Mouse (Mus musculus) frontal cortex, postnatal 25 days (tissue): ENCODE results near the gene Afp.

Experiments used
- DNase-seq, 2 experiments: peaks; one replicate each; pipeline ENCODE4 v3.0.0; 2022; ENCODE audit warnings: low spot score in 2 of 2

The Afp gene

DNA sequence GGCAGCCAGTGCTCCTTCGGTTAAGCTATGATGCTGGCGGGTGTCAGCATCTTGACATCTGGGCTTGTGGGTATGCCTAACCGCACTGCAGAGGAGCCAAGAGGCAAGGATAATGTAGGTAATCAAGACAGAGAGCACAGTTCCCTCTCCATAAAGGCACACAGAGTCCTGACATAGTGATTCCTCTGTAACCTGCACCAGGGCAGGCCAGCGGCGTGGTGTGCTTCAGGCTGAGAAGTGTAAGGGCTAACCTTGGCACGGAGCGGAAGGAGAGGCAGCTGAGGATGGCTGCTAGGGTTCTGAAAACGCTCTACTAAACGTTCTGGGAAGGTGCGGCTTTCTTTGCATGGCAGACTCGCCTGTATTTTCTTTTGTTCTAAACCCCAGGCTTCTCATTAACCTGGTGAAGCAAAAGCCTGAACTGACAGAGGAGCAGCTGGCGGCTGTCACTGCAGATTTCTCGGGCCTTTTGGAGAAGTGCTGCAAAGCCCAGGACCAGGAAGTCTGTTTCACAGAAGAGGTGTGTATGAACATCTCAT is 16.9 kb downstream of the Afp start:
- DNase-seq: no peak

DNA sequence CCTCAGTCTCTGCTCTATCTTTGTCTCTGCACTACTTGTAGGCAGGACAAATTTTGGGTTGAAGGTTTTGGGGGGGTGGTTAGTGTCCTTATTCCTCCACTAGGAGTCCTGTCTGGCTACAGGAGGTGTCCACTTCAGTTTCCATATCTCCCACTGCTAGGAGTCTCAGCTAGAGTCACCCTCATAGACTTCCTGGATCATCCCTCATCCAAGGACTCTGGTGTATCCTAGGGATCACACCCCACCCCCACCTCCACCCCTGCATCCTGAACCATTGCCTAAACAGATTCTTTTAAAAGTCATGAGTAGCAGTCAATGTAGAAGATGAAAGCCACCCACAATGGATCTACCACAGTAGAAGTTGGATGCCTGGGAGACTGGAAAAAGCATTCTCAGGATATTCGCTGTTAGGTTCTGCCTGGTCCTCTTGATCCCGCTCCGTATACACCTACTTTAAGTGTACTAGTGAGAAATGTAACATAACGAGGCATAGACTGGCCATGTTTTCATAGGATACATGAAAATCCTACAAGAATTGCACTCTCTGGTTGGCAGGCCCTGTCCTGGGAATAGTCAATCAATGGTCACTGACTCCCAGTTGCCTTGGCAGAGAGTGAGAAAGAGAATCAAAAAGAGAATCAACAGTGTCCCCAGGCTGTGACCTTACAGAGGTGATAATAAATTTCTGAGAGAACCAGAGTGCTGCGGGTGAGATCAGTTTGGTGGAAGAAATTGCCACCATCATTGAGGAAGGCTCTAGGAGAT is 19.5 kb downstream of the Afp start:
- DNase-seq: no peak

DNA sequence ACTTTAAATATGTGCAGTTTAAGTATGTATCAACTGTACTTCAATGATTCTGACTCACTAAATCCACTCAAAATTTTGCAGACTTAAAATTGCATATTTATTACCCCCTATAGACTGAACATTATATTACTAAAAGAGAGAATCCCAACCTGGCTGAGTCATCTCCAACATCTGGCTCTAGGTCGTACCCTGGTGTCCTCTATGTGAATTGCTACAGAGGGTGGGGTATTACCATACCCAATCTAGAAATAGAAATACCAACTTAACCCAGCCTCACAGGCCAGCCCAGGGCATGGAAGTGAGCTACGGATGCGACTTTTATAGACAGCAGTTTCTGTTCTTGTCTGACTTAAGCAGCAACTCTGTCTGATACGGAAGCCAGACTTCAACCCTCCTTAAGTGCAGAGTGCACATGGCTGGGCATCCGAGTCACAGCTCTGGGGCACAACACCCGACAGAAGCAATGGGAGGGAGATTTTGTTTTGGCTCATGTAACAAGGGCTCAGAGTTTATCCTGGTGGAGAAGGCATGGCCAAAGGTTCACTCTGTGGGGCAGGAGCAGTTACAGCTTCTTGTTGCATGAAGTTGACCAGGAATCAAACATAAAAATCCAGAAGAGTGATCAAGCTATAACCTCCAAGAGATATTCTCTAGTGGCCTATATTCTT is 21.9 kb downstream of the Afp start:
- DNase-seq: no peak

DNA sequence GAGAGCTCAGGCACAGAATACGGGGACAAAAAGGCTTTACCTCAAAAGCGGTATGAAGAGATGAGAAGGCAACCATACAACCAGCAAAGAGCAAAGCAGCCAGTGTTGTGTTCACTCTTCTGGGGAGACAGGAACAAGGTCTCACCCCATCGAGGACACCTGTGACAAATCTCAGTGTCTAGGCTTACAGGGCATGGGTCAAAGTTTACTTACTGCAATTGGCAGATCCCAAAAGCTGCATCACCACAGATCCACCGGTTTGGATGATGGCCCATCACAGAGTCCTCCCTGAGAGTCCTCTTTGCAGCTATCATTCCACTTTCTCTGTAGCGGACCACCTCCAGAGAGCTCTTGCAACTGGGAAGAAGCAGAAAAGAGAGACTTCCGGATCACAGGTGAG is 25.0 kb downstream of the Afp start:
- DNase-seq: no peak

DNA sequence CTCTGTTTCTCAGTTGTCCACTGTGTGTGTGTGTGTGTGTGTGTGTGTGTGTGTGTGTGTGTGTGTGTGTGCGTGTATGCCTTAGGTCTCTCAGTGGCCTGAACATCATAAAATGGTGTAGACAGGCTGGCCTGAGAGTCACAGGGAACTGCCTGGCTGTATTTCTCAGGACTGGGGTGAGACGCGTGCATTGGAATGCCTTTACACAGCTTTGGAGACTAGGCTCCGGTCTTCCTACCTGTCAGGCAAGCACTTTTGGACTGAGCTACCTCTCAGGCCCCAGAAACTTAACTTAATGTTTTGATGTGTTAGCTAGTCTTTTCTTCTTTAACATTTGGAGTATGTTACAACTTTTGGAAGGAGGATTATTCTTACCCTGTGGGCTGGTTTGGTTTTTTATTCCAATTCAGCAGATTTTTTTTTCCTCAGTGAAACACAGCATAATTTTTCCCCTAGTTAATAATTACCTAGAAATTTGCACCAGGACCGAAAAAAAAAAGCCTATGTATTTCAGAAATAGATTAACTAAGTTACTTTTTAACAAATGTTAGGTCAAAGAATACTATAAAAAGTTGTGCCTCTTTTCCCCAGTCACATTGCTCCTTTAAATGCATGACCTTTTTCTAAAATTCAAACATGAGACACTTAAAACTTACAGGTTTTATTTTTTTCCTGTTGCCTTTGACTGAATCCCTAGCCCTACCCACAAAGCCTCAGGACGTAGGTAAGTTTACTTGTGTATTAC is 28.0 kb downstream of the Afp start, which contains the start of gene Afm:
TSS of gene Afm (plus strand) at position 577 of the 745 bp plus-strand sequence.
- DNase-seq: no peak

DNA sequence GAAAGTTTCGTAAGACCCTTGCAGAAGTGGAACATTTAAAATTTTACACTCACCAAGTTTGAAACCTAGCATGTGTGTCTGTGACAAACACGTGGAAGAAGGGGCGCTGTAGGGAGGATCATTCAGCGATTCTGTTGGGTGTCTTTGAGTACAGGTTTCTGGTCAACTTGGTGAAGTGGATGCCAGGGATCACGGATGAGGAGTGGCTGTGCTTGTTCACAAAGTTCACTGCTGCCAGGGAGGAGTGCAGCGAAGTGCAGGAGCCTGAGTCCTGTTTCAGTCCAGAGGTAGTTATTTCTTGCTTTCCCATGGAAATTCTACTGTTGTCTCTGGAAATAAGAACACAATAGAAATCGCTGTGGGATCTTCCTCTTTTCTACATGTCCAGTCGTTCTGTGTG is 60.7 kb downstream of the Afp start:
- no peak for DNase-seq

DNA sequence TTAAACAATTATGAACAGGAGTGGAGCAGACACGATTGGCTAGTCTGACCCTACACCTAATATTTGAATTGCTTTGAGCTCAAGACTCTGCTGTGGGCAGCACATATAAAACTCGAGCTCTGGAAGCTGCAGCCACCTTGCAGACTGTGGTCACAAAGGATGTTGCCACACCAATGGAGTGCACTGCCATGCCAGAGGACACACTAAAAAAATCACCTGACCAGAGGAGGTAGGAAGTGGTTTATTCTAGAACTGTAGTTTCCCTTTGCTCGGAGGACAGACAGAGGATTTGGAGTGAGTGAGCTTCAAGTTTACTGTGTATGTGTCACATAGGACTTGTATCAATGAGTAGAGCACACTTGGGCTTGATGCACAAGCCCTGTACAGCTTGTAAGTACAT is 65.5 kb downstream of the Afp start:
- DNase-seq: no peak
